Mouse (Mus musculus) kidney, embryonic 14.5 days (tissue): ENCODE measurements around the gene Ppp1r9b. TPM values are rescaled to one million over a fixed set of nuclear protein-coding genes. Genes with fewer than 3 reads are reported as not detected.

Experiments used
- ATAC-seq: fragments of 200-750 bp; cut with Nextera tagmentation; 2 replicates; pipeline ENCODE4 v1.8.0; 2017; ENCODE audit warnings: moderate number of reproducible peaks, mild to moderate bottlenecking, moderate TSS enrichment, moderate library complexity; ENCODE audit not compliant: low FRiP score, low TSS enrichment
- H3K27ac ChIP-seq: fragments of 300-500 bp; sonication (generic); 2 replicates; pipeline ENCODE4 v1.5.1; 2014; ENCODE audit warnings: low read depth, mild to moderate bottlenecking, low read length, moderate library complexity, mixed read lengths
- H3K27me3 ChIP-seq: fragments of 300-500 bp; sonication (generic); 2 replicates; pipeline ENCODE4 v1.6.1; 2014; ENCODE audit warnings: mild to moderate bottlenecking, low read length; ENCODE audit not compliant: control insufficient read depth, insufficient read depth
- H3K36me3 ChIP-seq: fragments of 300-500 bp; sonication (generic); 2 replicates; pipeline ENCODE4 v1.6.1; 2014; ENCODE audit warnings: low read length, mixed read lengths; ENCODE audit not compliant: control insufficient read depth, insufficient read depth
- H3K4me1 ChIP-seq: fragments of 300-500 bp; sonication (generic); 2 replicates; pipeline ENCODE4 v1.6.1; 2014; ENCODE audit warnings: low read length, mixed read lengths; ENCODE audit not compliant: control insufficient read depth, insufficient read depth
- H3K4me2 ChIP-seq: fragments of 300-500 bp; sonication (generic); replicated peaks from 2 replicates; pipeline ENCODE4 v1.6.1; 2014; ENCODE audit warnings: low read depth, mild to moderate bottlenecking, low read length
- H3K4me3 ChIP-seq: fragments of 300-500 bp; sonication (generic); 2 replicates; pipeline ENCODE4 v1.5.1; 2014; ENCODE audit warnings: mild to moderate bottlenecking, low read length
- H3K9ac ChIP-seq: fragments of 300-500 bp; sonication (generic); 2 replicates; pipeline ENCODE4 v1.6.1; 2014; ENCODE audit warnings: low read depth, mild to moderate bottlenecking, low read length, moderate library complexity
- H3K9me3 ChIP-seq: fragments of 300-500 bp; sonication (generic); 2 replicates; pipeline ENCODE4 v1.6.1; 2016; ENCODE audit warnings: low read length; ENCODE audit not compliant: control insufficient read depth
- WGBS: fragments of 180-500 bp; shearing (Covaris S2); extraction: QIAGEN DNeasy Blood & Tissue Kit; methylation state at CpG from one replicate; pipeline ENCODE4 v1.1.7; 2014; 5-methylcytosine and 5-hydroxymethylcytosine counted together
- polyA plus RNA-seq: library from polyadenylated mRNA; unstranded; fragments of >200 nt; fragmentation: Nextera tagmentation; extraction: Ambion mirVana; gene quantifications from 2 replicates; pipeline ENCODE4 v1.2.1, GENCODE M21; 2014

Gene Ppp1r9b
- polyA plus RNA-seq, 1 experiment from 2014 or later = 14.6 TPM

- Histone ChIP-seq H3K4me3 (no peak overlapping the region), H3K9ac (no peak overlapping the region), H3K27ac (no peak overlapping the region), H3K36me3 (peaks cover 14% of the 10 kb centered on the region; the same call in 1 of the 2 replicates), H3K27me3 (no peaks in the 10 kb centered on the region), H3K4me2 (no peak overlapping the region), H3K9me3 (no peaks in the 10 kb centered on the region), H3K4me1 (no peaks in the 10 kb centered on the region)
- 74% methylated on average over 9 of the region's 9 CpGs for WGBS
- no peak for ATAC-seq
Observed at GRCm38 (mm10) chr11:95053062-95053461, 62.2 kb downstream of the Ppp1r9b start.

Other genes with a start within 250 kb of the Ppp1r9b start
- gene Cdc34b, start 249.3 kb upstream of the Ppp1r9b start, polyA plus RNA-seq = not detected in 2 replicates
- not detected in 2 replicates for gene Tmem92, start 208.3 kb upstream of the Ppp1r9b start, polyA plus RNA-seq
- 248 and 380 TPM in 2 replicates for gene Col1a1, start 54.8 kb upstream of the Ppp1r9b start, polyA plus RNA-seq
- not detected in 2 replicates for gene Hils1, start 23.4 kb upstream of the Ppp1r9b start, polyA plus RNA-seq
- 0.24 TPM in 1 of 2 replicates, not detected in the other for gene Sgca, start 14.7 kb upstream of the Ppp1r9b start, polyA plus RNA-seq
- gene Samd14, start 18.8 kb downstream of the Ppp1r9b start, polyA plus RNA-seq = 14.7 and 18.3 TPM in 2 replicates
- 30.0 and 46.5 TPM in 2 replicates for gene Pdk2, start 50.3 kb downstream of the Ppp1r9b start, polyA plus RNA-seq
- gene Itga3, start 85.8 kb downstream of the Ppp1r9b start, polyA plus RNA-seq = 13.9 and 20.9 TPM in 2 replicates
- 0.71 and 1.2 TPM in 2 replicates for gene Dlx3, start 129.1 kb downstream of the Ppp1r9b start, polyA plus RNA-seq
- not detected in 2 replicates for gene Dlx4, start 155.2 kb downstream of the Ppp1r9b start, polyA plus RNA-seq